Mouse (Mus musculus) hindlimb bud, embryonic 11.5 days (tissue): Measurements from ENCODE around the gene Gm20517.

Experiments
- DNase-seq: peaks from one replicate; pipeline ENCODE4 v3.0.0-alpha.2; 2012; ENCODE audit warnings: low read depth, low spot score; ENCODE audit errors: extremely low spot score

Gm20517 gene

GRCm38 (mm10) chr17:47704692-47705091 is 93.3 kb downstream of the Gm20517 start:
- DNase-seq = no peak

DNA sequence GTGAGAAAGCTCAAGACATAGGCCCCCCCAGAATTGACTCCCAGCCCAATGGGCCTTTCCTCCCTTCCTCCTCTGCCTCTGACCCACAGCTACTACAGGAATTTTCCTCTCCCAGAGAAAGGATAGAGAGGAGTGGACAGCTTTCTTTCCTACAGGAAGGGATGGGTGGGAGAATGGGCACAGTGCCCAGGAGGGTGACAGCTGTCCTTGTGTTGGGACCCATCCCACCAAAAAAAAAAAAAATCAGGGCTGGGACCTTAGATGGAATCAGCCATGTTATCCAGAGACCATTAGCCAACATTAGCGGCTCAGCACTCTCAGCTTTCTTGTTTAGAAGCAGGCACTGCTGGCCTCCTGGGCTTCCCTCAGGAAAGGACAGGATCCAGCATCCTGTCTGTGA is 94.8 kb downstream of the Gm20517 start:
- no peak for DNase-seq

DNA sequence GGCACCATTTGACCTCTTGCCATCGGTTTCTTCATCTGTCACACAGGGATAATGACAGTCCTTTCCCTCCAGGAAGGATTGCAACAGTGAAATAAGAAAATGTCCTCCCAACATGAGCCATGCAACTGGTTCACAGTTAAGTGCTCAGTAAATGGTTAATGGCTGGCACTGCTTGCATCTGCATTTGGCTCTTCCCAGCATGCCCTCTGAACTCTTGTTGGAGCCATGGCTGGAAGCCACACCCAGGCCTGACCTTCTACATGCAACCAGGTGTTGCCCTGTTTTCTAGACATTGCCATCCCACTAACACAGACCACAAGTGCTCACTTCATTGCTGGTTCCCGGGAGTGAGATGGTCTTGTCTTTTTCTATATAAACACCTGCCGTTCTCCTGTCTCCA is 96.6 kb downstream of the Gm20517 start:
- DNase-seq = no peak

DNA sequence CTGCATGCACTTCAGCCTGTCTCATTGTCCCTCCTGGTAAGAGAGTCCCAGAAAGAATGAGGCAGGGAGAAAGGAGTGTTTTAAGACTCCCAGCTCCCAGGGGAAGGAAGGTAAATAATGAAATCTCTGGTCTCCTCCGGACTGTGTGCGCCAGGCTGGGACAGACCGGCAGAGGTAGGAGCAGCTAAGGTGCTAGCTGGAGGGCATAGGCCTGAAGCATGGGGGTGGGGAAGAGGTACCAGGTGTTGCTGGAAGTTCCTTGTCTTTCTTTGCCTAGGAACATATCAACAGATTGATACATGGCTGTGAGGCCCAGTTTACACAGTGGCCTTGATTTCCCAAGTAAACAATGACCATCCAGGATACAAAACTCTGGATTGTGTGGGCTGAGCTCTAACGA is 97.6 kb downstream of the Gm20517 start:
- no peak for DNase-seq

DNA sequence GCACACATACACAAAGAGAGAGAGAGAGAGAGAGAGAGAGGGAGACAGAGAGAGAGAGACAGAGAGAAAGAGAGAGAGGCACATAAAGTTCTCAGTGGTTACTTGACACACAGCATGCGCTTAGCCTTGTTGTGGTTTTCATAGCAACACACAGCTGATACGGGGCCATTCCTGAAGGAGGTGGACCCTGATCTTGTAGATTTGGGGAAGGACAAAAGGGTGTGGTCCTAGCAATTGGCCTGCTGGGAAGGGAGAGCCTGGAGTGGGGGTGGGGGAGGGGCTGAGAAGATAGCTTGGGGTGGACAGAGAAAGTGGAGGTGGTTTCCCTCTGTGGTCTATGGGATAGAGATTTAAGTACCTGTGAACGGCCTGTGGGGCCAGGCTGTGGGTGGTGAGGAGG is 98.6 kb downstream of the Gm20517 start:
- no peak for DNase-seq

GRCm38 (mm10) chr17:47711883-47712282 is 100.5 kb downstream of the Gm20517 start:
- DNase-seq = no peak

DNA sequence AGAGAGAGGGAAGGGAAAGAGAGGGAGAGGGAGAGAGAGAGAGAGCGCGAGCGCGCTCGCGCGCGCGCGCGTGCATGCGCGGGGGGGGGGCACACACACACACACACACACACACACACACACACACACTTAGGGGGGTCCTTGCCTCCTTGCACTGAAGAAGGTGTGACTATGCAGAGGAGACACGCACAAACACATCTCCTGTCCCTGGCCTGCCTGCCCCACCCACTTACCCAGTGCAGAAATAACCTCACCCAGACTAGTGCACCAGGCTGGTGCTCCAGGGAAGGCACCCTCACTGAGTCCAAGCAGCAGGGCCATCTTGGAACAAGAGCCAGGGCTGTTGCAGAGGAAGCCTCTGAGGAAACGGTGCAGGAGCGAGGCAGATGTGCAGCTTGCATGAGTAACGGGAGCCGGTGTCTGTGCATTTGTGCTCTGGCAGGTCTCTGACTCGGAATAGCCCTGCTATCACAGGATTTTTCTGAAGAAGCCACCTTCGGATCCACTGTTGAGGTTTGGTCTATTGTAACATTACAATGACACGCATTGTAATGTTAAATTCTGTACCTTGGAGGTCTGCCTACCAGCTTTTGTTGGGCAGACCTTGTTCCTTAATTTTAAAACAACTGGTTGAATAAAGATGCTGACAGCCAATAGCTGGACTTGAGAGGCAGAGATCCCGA is 101.6 kb downstream of the Gm20517 start:
- no peak for DNase-seq

DNA sequence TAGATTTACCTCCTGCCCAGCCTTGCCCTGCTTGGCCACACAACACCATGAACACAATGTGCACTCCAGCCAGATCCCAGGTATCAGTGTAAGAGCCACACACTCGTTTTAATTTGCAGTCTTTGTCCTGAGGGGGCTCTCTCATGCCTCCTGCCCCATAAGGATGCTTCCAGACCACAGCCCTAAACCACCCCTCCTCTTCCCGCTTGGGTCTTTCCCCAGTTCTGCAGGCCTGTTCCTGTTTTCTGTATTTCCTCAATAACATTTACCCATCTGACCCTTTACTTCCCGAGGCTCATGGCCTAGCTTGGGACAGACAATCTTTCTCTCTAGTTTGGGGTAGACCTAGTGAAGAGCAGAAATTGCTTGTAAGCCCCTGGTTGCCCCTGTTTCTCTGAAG is 103.6 kb downstream of the Gm20517 start:
- DNase-seq = no peak

DNA sequence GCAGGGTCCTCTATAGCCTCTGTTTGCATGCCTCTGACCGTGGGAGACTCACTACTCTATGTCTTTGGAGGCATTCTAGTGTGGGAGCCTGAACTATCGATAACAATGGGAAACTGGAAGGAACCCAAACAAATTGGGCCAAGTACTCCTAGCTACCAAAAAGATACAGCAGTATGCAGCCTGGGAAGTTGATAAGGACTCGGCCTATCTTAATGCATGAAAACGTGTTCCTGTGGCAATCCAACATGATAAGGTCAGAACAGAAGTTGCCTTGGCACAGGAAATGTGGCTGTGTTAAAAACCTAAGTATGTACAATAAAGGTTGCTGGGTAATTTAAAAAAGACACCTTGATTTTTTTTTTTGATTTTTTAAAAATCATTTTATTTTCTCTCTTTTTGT is 109.8 kb downstream of the Gm20517 start:
- no peak for DNase-seq

DNA sequence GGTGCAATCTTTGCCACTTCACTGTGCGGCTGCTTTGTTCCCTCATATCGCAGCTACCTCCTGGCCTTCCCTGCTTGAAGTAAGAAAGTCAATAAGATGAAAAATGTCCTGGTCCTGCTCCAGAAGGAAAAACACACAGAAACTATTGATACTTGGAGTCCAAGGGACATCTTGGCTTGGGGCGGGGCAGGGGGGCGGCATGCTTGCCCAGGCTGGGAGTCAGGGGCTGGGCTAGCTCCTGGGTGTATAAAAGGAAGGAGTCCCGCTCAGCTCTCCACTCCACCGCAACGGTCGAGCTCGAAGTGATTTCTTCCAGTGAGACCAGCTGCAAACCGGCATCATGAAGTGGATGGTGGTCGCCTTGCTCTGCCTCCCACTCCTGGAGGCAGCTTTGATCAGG is 115.2 kb downstream of the Gm20517 start, which contains the start of gene Pgc:
TSS of gene Pgc (plus strand) at position 277 of the 400 bp plus-strand sequence.
- DNase-seq = no peak

DNA sequence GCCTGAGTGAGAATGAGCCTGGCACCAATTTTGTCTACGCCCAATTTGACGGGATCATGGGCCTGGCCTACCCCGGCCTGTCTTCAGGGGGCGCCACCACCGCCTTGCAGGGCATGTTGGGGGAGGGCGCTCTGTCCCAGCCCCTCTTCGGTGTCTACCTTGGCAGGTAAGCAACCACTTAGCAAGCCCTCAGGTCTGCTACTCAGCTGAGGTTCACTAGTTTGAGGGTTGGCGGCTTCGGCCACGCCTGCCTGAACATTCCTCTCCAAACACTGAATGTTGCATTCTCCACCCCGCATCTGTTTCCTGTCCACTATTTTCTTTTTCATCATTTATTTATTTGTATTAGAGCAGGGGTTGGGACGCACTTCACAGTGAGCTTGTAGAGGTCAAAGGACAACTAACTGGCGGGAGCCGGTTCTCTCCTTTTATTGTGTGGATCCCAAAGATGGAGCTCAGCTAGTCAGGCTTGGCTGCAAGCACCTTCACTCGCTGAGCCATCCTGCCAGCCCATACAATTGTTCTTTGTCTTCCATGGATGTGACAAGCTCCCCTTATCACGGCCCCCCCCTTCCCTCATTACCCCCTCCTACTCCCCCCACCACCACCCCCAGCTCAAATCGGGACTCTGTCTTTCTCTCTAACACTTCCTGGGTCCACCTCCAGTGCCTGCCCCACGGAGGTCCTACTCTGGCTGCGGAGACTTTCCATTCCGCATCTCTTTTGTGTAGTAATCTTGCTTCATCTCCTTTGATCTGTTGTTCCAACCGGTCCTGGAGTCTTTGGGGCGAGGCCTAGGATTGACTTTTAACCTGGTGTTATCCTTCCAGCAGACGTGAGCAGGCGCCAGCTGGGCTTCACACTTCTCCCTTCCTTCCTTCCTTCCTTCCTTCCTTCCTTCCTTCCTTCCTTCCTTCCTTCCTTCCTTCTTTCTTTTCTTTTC is 119.5 kb downstream of the Gm20517 start:
- no peak for DNase-seq
